Mouse (Mus musculus): ENCODE data around the gene Zfp617. TPM values are rescaled to one million over a fixed set of nuclear protein-coding genes. Genes with fewer than 3 reads are reported as not detected.
"Not testable (repeated sequence)": the region's sequence is repeated elsewhere in the genome, so short reads cannot be mapped to it uniquely, and the experiment has no call there.

The Zfp617 gene
- polyA plus RNA-seq, 1 experiment from 2014 or later = 5.2 TPM

DNA sequence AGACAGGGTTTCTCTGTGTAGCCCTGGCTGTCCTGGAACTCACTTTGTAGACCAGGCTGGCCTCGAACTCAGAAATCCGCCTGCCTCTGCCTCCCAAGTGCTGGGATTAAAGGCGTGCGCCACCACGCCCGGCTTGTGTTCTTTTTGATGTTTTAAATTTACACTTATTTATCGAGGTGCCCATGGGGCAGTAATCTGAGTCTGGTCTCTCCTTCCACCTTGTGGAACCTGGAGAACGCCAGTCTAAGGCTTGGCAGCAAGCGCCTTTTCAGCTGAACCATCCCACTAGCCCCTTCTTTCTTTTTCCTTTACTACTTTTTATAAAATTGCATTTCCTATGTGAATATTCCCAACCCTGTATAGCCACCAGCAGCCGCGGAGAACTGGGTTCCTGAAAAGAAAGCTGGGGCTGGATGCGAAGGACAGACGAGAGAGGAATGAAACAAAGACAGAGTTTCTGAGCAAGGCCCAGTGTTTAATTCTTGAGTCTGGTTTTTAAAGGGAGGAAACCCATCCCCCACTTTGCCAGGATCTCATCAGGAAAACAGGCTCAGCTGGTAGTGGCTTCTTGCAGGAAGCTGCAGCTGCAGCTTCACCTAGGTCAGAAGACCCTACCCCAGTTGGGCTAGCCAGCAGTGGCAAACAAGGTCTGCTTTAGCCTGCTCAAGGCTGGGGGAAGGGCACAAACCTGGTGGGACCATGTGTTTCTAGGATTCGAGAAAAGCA lies 43.2 kb downstream of the Zfp617 start:
- peak overlapping the region; percentile 91 for H3K9ac ChIP-seq (replicated peaks)
- H3K4me1 ChIP-seq (ENCODE audit: insufficient read depth) = peaks cover 21% of the 10 kb centered on the region
- H3K36me3 ChIP-seq (replicated peaks; ENCODE audit: insufficient read depth, low read length) = 0 out of 2 replicates have a peak, but pooled peaks cover 2% of the 10 kb centered on the region
- DNase-seq = no peak
- no peak for TF ChIP-seq EP300 (IDR thresholded peaks at IDR 0.05; ENCODE audit: low read depth)
- TF ChIP-seq CTCF (IDR thresholded peaks at IDR 0.05; ENCODE audit: low read depth) = no peak
- H3K4me2 ChIP-seq (ENCODE audit: low read depth, low read length) = peak overlapping the region; percentile 84
- peak overlapping the region; percentile 96 for H3K4me3 ChIP-seq (ENCODE audit: low read depth, low read length)
- WGBS (ENCODE audit: insufficient replicate concordance) = 25% methylated on average over 14 of the region's 14 CpGs
- H3K27me3 ChIP-seq (ENCODE audit: insufficient read depth, low read length) = no peaks in the 10 kb centered on the region
- no peaks in the 10 kb centered on the region; the same call in 1 of the 2 replicates for H3K9me3 ChIP-seq (ENCODE audit: low read length)
- H3K27ac ChIP-seq (ENCODE audit: low read depth) = peak overlapping the region; percentile 87
- ATAC-seq = no peak

DNA sequence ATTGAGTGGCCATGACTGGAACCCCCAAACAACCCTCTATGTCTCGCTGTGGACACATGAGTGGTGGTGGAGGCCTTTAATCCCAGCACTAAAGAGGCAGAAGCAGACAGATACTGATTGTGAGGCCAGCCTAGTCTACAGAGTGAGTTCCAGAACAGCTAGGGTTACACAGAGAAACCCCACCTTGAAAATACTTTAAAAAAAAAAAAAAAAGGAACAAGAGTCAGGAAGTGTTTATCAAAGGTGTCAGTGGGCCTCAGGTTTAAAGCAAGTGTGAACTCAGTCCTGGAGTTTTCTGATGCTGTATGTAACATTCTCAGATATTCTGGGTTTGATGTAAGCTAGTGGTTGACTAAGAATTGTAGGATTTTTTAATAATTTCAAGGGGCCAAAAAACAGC lies 44.1 kb downstream of the Zfp617 start:
- Histone ChIP-seq H3K27ac (ENCODE audit: low read depth) (0 out of 2 replicates have a peak overlapping the region, but pooled peaks have one; percentile 12), H3K9me3 (ENCODE audit: low read length) (no peaks in the 10 kb centered on the region; the same call in 1 of the 2 replicates), H3K9ac (replicated peaks) (no peak overlapping the region), H3K36me3 (replicated peaks; ENCODE audit: insufficient read depth, low read length) (0 out of 2 replicates have a peak, but pooled peaks cover 2% of the 10 kb centered on the region), H3K4me1 (ENCODE audit: insufficient read depth) (peaks cover 21% of the 10 kb centered on the region), H3K4me2 (ENCODE audit: low read depth, low read length) (no peak overlapping the region), H3K4me3 (ENCODE audit: low read depth, low read length) (no peak overlapping the region), H3K27me3 (ENCODE audit: insufficient read depth, low read length) (no peaks in the 10 kb centered on the region)
- WGBS (ENCODE audit: insufficient replicate concordance) = 81% methylated on average over 1 of the region's 1 CpGs
- TF ChIP-seq CTCF (IDR thresholded peaks at IDR 0.05; ENCODE audit: low read depth) (no peak), EP300 (IDR thresholded peaks at IDR 0.05; ENCODE audit: low read depth) (no peak)
- DNase-seq = no peak
- ATAC-seq = no peak

DNA sequence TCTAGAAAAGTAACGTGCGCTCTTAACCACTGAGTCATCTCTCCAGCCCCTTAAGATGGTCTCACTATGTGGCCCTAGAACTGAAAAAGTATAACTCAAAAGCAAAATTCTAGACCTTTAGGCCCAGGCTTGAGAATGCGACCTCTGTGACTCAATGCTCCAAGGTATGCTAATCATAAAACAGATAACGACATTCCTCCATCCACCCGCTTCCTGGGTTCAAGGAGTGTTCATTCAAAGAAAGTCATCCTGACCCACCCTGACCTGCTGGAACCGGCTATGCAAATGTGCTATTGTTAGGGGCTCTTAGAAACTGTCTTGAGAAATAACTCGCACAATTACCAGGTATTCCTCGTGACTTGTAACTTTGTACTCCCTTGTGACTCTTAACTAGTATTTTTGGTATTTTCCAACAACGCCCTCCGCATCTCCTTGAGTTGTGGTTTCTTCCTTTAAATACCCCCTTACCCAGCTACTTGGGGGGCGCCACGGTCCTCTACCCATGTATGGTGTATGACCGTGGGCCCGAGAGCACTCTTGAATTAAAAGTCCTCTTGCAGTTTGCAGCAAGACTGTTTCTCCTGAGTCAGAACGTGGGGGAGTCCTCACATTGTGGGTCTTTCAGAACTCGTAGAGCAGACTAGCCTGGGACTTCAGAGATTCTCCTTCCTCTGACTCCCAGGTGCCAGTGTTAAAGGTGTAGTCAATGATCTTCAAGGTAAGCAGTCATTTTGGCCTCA lies 44.7 kb downstream of the Zfp617 start:
- H3K9ac ChIP-seq (replicated peaks); H3K27me3 ChIP-seq (ENCODE audit: insufficient read depth, low read length); H3K27ac ChIP-seq (ENCODE audit: low read depth); H3K4me2 ChIP-seq (ENCODE audit: low read depth, low read length); H3K9me3 ChIP-seq (ENCODE audit: low read length); DNase-seq; ATAC-seq; H3K36me3 ChIP-seq (replicated peaks; ENCODE audit: insufficient read depth, low read length); H3K4me3 ChIP-seq (ENCODE audit: low read depth, low read length): not testable (repeated sequence)
- H3K4me1 ChIP-seq (ENCODE audit: insufficient read depth) = peaks cover 21% of the 10 kb centered on the region
- WGBS (ENCODE audit: insufficient replicate concordance) = 91% methylated on average over 16 of the region's 16 CpGs

DNA sequence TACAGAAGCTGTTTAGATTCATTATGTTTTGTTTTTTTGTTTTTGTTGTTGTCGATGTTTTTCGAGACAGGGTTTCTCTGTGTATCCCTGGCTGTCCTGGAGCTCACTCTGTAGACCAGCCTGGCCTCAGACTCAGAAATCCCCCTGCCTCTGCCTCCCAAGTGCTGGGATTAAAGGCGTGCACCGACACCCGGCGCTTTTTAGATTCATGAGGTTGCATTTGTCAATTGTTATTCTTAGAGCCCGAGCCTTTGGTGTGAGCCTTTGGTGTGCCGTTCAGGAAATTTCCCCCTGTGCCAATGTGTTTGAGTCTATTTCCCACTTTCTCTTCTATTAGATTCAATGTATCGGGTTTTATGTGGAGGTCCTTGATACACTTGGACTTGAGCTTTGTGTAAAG lies 46.2 kb downstream of the Zfp617 start:
- TF ChIP-seq CTCF (IDR thresholded peaks at IDR 0.05; ENCODE audit: low read depth) (no peak), EP300 (IDR thresholded peaks at IDR 0.05; ENCODE audit: low read depth) (no peak)
- no peaks in the 10 kb centered on the region; the same call in 1 of the 2 replicates for H3K9me3 ChIP-seq (ENCODE audit: low read length)
- H3K27ac ChIP-seq (ENCODE audit: low read depth) = no peak overlapping the region
- ATAC-seq = no peak
- 91% methylated on average over 9 of the region's 9 CpGs for WGBS (ENCODE audit: insufficient replicate concordance)
- 0 out of 2 replicates have a peak, but pooled peaks cover 2% of the 10 kb centered on the region for H3K36me3 ChIP-seq (replicated peaks; ENCODE audit: insufficient read depth, low read length)
- no peak overlapping the region for H3K4me2 ChIP-seq (ENCODE audit: low read depth, low read length)
- H3K4me1 ChIP-seq (ENCODE audit: insufficient read depth) = peaks cover 20% of the 10 kb centered on the region
- H3K9ac ChIP-seq (replicated peaks) = no peak overlapping the region
- no peak for DNase-seq
- H3K27me3 ChIP-seq (ENCODE audit: insufficient read depth, low read length) = no peaks in the 10 kb centered on the region
- H3K4me3 ChIP-seq (ENCODE audit: low read depth, low read length) = no peak overlapping the region

DNA sequence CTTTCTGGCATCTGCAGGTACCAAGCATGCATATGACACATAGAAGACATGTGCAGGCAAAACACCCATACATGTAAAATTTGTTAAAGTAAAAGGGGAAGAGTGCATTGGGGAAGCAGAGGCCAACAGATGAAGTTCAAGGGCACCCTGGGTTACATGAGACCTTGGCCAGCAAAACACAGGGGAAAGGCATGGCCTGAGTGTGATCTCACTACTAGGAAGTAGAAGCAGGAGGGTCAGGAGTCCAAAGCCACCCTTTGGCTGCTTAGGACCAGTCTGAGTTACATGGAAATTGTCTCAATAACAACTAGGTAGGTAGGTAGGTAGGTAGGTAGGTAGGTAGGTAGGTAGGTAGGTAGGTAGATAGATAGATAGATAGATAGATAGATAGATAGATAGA lies 52.0 kb downstream of the Zfp617 start:
- Histone ChIP-seq H3K4me2 (ENCODE audit: low read depth, low read length) (no peak overlapping the region), H3K4me1 (ENCODE audit: insufficient read depth) (no peaks in the 10 kb centered on the region), H3K9ac (replicated peaks) (no peak overlapping the region), H3K4me3 (ENCODE audit: low read depth, low read length) (no peak overlapping the region), H3K27me3 (ENCODE audit: insufficient read depth, low read length) (no peaks in the 10 kb centered on the region), H3K9me3 (ENCODE audit: low read length) (0 out of 2 replicates have a peak, but pooled peaks cover under 1% of the 10 kb centered on the region), H3K27ac (ENCODE audit: low read depth) (no peak overlapping the region), H3K36me3 (replicated peaks; ENCODE audit: insufficient read depth, low read length) (no peaks in the 10 kb centered on the region)
- ATAC-seq (peak; percentile 56; the same call in 1 of the 2 replicates), DNase-seq (no peak)
- TF ChIP-seq EP300 (IDR thresholded peaks at IDR 0.05; ENCODE audit: low read depth) (no peak), CTCF (IDR thresholded peaks at IDR 0.05; ENCODE audit: low read depth) (no peak)

DNA sequence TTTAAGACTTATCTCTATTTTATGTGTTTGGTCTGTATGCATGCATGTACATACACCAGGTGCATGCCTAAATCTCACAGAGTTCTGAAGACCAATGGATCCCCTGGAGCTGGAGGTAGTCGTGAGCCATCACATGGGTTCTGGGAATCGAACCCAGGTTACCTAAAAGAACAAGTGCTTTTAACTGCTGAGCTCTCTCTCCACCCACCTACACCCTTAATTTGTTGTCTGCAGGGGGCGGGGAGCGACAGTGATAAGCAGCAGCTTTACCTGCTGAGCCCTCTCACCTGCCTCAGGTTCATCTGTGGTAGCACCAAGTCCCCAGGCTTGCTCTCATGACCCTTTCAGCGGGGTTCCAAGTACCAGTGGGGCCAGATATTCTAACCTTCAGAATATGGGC lies 53.4 kb downstream of the Zfp617 start:
- DNase-seq = no peak
- ATAC-seq = no peak
- Histone ChIP-seq H3K27ac (ENCODE audit: low read depth) (no peak overlapping the region), H3K27me3 (ENCODE audit: insufficient read depth, low read length) (no peaks in the 10 kb centered on the region), H3K9ac (replicated peaks) (no peak overlapping the region), H3K36me3 (replicated peaks; ENCODE audit: insufficient read depth, low read length) (peaks cover 11% of the 10 kb centered on the region), H3K4me2 (ENCODE audit: low read depth, low read length) (no peak overlapping the region), H3K9me3 (ENCODE audit: low read length) (0 out of 2 replicates have a peak, but pooled peaks cover 3% of the 10 kb centered on the region), H3K4me3 (ENCODE audit: low read depth, low read length) (no peak overlapping the region), H3K4me1 (ENCODE audit: insufficient read depth) (no peaks in the 10 kb centered on the region)
- WGBS (ENCODE audit: insufficient replicate concordance) = 85% methylated on average over 5 of the region's 5 CpGs
- no peak for TF ChIP-seq CTCF (IDR thresholded peaks at IDR 0.05; ENCODE audit: low read depth)

Data from liver, postnatal 0 days (tissue).